Mouse (Mus musculus) spleen, adult 2 months (tissue): ENCODE measurements around the gene Epb41l1. TPM values are rescaled to one million over a fixed set of nuclear protein-coding genes. Genes with fewer than 3 reads are reported as not detected.

Experiments
- DNase-seq, 2 experiments: peaks; one replicate each; pipeline versions ENCODE4 v3.0.0 to v3.0.0-alpha.2; 2012 to 2021; ENCODE audit warnings: low spot score in 2 of 2, low read depth in 1 of 2
- H3K27ac ChIP-seq: fragments of 200-500 bp; 2 replicates; pipeline ENCODE4 v1.5.1; 2012; ENCODE audit warnings: low read length, inconsistent platforms; ENCODE audit not compliant: insufficient read depth
- H3K27me3 ChIP-seq: fragments of 200-500 bp; 2 replicates; pipeline ENCODE4 v1.6.1; 2012; ENCODE audit warnings: mild to moderate bottlenecking, moderate library complexity, low read length, inconsistent platforms; ENCODE audit not compliant: control insufficient read depth, insufficient read depth
- H3K36me3 ChIP-seq: fragments of 200-500 bp; 2 replicates; pipeline ENCODE4 v1.6.1; 2012; ENCODE audit warnings: mild to moderate bottlenecking, low read length, inconsistent platforms; ENCODE audit not compliant: control insufficient read depth, insufficient read depth
- H3K4me1 ChIP-seq: fragments of 200-500 bp; 2 replicates; pipeline ENCODE4 v1.6.1; 2011; ENCODE audit warnings: inconsistent platforms; ENCODE audit not compliant: control insufficient read depth, insufficient read depth, insufficient read length
- H3K4me3 ChIP-seq: fragments of 200-500 bp; 2 replicates; pipeline ENCODE4 v1.5.1; 2011; ENCODE audit warnings: mild to moderate bottlenecking, inconsistent platforms; ENCODE audit not compliant: insufficient read depth, insufficient read length; ENCODE audit errors: extremely low read depth
- CTCF ChIP-seq: fragments of 200-500 bp; IDR thresholded peaks from 2 replicates; pipeline ENCODE4 v1.5.1; 2011; ENCODE audit warnings: mild to moderate bottlenecking, inconsistent platforms; ENCODE audit not compliant: insufficient read depth, insufficient read length, insufficient replicate concordance; ENCODE audit errors: extremely low read depth
- POLR2A ChIP-seq: fragments of 200-500 bp; IDR thresholded peaks from 2 replicates; pipeline ENCODE4 v1.6.1; 2011; ENCODE audit warnings: low read depth, low read length, inconsistent platforms
- WGBS: fragments of 180-500 bp; shearing (Covaris S2); methylation state at CpG from one replicate; pipeline ENCODE4 v1.1.7; 2018; 5-methylcytosine and 5-hydroxymethylcytosine counted together
- polyA plus RNA-seq: library from polyadenylated mRNA; depleted of rRNA; stranded (reverse); fragments of >200 nt; gene quantifications from 2 replicates; pipeline ENCODE4 v1.2.3, GENCODE M21; 2012

Gene Epb41l1
- polyA plus RNA-seq, 1 experiment = 3.2 TPM

DNA sequence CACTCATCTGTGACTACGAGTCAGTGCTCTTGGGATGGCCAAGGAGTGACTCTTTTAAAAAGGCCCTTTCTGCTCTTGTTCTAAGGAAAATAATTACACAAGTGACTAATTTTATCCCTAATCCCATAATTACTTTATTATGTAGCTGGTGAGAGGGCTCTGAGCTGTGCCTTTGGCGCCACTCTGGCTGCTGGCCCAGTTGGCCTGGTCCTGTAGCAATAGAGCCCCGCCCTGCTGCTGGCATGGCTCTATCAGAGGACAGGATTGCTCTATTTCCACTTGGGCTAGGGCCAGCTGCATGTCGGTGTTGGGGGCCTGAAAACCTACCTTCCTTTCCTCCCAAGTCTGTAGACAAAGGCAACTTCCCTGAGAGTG lies 36.6 kb downstream of the Epb41l1 start:
- WGBS = 66% methylated on average over 4 of the region's 4 CpGs
- no peaks in the 10 kb centered on the region for H3K36me3 ChIP-seq
- no peaks in the 10 kb centered on the region for H3K4me1 ChIP-seq
- H3K4me3 ChIP-seq = no peak overlapping the region
- no peaks in the 10 kb centered on the region for H3K27me3 ChIP-seq
- DNase-seq = no peak
- TF ChIP-seq POLR2A (no peak), CTCF (no peak)
- H3K27ac ChIP-seq = no peak overlapping the region

DNA sequence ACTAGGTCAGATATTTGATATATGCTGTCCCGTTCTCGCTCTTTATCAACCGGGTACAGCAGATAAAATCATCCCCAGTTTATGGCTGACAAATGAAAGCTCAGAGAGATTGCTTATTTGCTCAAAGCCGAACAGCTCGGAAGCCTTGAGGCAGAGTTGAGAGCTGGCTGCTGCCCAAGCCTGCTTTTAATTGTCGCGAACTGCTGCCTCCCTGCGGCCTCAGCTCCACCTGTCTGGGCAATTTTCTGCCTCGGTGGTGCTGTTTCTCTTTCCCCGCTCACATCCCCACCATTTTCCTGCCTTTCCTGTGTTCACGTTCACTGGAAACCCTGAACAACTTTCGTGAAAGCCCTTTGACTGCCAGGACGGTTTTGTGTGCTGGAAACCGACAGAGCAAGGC lies 39.8 kb downstream of the Epb41l1 start:
- 52% methylated on average over 14 of the region's 14 CpGs for WGBS
- Histone ChIP-seq H3K4me3 (no peak overlapping the region), H3K27me3 (no peaks in the 10 kb centered on the region), H3K36me3 (no peaks in the 10 kb centered on the region), H3K4me1 (no peaks in the 10 kb centered on the region), H3K27ac (no peak overlapping the region)
- TF ChIP-seq CTCF (0 out of 2 replicates have a peak, but pooled peaks have one; percentile 6), POLR2A (no peak)
- no peak for DNase-seq

DNA sequence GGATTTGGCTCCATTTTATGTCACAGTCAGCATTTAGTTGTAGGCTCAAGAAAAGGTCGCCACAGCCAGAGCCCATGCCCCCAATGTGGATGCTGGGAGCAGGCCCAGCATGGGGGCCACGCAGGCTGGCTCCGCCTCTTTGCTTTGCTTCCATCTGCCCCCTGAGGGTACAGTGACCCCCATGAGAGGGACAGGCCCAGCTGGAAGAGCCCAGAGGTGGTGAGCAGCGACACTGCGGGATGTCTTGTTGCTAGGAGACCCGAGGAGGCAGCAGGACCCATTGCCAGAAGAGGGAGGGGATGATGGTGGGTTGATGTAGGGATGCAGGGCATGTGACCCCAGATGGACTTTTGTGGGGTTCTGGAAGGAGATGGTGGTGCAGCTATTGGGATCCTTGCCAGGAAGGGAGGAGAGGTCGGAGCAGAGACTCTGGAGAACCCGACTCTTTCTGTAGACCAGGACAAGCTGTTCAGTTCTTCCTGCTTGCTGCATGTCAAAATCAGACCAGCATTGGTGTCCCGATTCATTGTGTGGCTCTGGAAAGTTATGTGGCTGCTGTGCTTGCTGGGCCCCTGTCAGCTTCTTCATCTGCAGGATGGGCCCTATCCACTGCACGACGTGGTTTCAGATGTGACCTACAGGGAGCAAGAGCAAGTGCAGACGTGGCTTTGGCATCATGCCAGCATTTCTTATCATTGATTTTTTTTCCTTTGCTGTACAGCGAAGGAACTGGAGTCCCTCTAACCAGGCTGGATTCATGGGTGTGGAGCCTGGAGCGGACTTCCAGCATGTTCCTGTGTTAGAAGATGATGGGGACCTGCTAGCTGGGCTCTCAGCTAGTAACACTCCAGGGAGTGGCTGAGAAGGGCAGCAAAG lies 41.7 kb downstream of the Epb41l1 start:
- no peak overlapping the region for H3K27ac ChIP-seq
- WGBS = 65% methylated on average over 14 of the region's 14 CpGs
- no peaks in the 10 kb centered on the region for H3K4me1 ChIP-seq
- no peak for DNase-seq
- H3K36me3 ChIP-seq = no peaks in the 10 kb centered on the region
- no peak overlapping the region for H3K4me3 ChIP-seq
- no peak for TF ChIP-seq POLR2A
- TF ChIP-seq CTCF = no peak
- H3K27me3 ChIP-seq = no peaks in the 10 kb centered on the region

DNA sequence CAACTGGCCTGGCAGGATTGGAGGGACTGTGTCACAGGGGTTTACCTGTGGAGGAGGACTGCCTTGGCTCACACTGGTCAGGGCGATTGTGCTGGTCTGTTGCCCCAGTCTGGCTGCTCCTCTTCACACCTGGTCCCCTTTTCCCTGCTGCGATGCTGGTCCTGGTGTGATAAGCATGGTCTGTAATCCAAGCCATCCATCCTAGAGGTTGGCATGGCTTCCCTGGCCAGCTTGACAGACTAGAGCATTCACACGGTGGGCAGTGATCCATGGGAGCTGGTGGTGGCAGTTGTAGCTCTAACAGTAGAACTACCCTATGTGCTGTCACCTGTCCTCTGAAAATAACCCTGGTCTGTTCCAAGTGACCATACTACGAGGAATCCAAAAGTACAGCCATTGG lies 43.7 kb downstream of the Epb41l1 start:
- Histone ChIP-seq H3K36me3 (no peaks in the 10 kb centered on the region), H3K4me1 (no peaks in the 10 kb centered on the region), H3K27ac (no peak overlapping the region), H3K4me3 (no peak overlapping the region), H3K27me3 (no peaks in the 10 kb centered on the region)
- no peak for DNase-seq
- WGBS = 96% methylated on average over 4 of the region's 4 CpGs
- TF ChIP-seq CTCF (no peak), POLR2A (no peak)

DNA sequence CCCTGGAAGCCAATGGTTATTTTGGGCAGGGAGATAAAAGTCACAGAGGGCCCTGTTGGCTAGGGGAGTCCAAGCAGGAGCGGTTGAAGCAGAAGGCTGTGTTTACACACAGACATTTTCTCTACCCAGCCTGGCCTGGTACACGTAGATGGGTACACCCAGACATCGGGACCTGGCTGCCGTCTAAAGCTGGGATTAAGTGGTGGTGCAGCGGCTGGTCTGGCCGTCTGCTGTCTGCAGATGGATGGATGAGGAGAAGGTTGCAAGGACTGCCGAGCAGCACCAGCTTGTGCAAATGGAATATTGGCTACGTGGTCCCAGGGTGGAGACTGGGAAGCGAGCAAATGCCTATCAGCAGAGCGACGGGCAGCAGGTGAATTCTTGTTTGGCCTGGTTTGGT lies 46.8 kb downstream of the Epb41l1 start:
- Histone ChIP-seq H3K36me3 (no peaks in the 10 kb centered on the region), H3K4me3 (no peak overlapping the region), H3K4me1 (no peaks in the 10 kb centered on the region), H3K27ac (no peak overlapping the region), H3K27me3 (no peaks in the 10 kb centered on the region)
- WGBS = 90% methylated on average over 11 of the region's 11 CpGs
- DNase-seq = no peak
- TF ChIP-seq POLR2A (no peak), CTCF (no peak)

DNA sequence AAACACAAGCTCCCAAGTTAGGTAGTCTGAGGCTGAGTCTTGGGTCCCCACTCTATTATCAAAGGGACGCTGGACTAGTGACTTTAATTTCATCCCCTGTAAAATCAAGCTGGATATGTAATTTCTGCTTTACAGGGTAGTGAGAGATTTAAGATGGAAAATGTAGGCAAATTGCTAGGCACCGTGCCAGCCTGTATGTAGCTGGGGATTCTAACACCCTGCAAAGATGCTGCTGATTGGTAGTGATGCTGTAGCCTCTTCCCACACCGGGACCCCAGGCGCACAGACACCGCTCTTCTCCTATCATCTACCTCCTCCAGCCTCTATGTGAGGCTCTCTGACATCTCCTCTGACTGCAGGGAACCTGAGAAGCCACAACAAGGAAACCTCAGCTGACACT lies 48.2 kb downstream of the Epb41l1 start:
- 0 out of 2 replicates have a peak, but pooled peaks cover 3% of the 10 kb centered on the region for H3K4me1 ChIP-seq
- H3K4me3 ChIP-seq = no peak overlapping the region
- WGBS = 92% methylated on average over 5 of the region's 5 CpGs
- no peak for DNase-seq
- no peak for TF ChIP-seq CTCF
- TF ChIP-seq POLR2A = no peak
- no peaks in the 10 kb centered on the region for H3K36me3 ChIP-seq
- H3K27me3 ChIP-seq = no peaks in the 10 kb centered on the region
- H3K27ac ChIP-seq = no peak overlapping the region

DNA sequence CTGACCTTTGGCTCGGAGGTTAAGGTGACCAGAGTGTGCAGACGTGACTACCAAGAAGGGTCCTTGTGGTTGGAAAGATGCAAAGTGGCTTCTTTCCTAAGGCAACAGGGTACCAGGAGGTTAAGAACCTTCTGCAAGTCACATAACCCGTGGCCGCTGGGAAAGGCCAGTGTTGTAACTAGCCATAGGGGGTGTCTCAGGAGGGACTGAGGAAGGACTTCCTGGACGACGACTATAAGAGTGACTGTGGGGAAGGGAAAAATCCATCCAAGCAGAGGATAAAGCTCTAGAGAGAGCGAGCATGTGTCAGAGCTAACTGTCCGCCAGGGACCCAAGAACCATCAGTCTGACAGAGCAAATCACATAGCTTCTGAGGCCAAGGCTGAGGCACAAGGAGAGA lies 48.8 kb downstream of the Epb41l1 start:
- Histone ChIP-seq H3K27ac (no peak overlapping the region), H3K4me1 (0 out of 2 replicates have a peak, but pooled peaks cover 3% of the 10 kb centered on the region), H3K4me3 (no peak overlapping the region), H3K36me3 (no peaks in the 10 kb centered on the region), H3K27me3 (no peaks in the 10 kb centered on the region)
- DNase-seq = no peak
- 83% methylated on average over 8 of the region's 8 CpGs for WGBS
- TF ChIP-seq CTCF = no peak
- TF ChIP-seq POLR2A = no peak
